Mouse (Mus musculus): ENCODE measurements at regions not wholly inside any gene's neighbourhood (a gene's known extent, or its start where the extent isn't known, plus 50 kb on each side); places are given as distances from the start of the nearest gene placed in this dataset.
"Not testable (repeated sequence)": the region's sequence is repeated elsewhere in the genome, so short reads cannot be mapped to it uniquely, and the experiment has no call there.

GRCm38 (mm10) chr2:123754656-123755499, 334.9 kb upstream of the Sema6d start:
- peak overlapping the region; percentile 22 for H3K4me3 ChIP-seq (ENCODE audit: low read depth, low read length)
- ATAC-seq (ENCODE audit: low FRiP score); H3K4me1 ChIP-seq (ENCODE audit: insufficient read depth, low read length); H3K9me3 ChIP-seq (ENCODE audit: low read length); H3K9ac ChIP-seq (replicated peaks; ENCODE audit: low read length, poor library complexity, severe bottlenecking); H3K27me3 ChIP-seq (ENCODE audit: insufficient read depth, low read length); DNase-seq (ENCODE audit: low spot score); H3K27ac ChIP-seq (ENCODE audit: low read depth, low read length); H3K36me3 ChIP-seq (ENCODE audit: insufficient read depth, low read length): not testable (repeated sequence)
- peak; percentile 30; the same call in 1 of the 2 replicates for TF ChIP-seq CTCF (IDR thresholded peaks at IDR 0.05)
- H3K4me2 ChIP-seq (ENCODE audit: low read depth, low read length, poor library complexity, severe bottlenecking) = peak overlapping the region; percentile 15; the same call in 1 of the 2 replicates
- WGBS = 48% methylated on average over 11 of the region's 24 CpGs

GRCm38 (mm10) chr2:123799226-123799786, 290.5 kb upstream of the Sema6d start:
- WGBS = 63% methylated on average over 3 of the region's 3 CpGs
- TF ChIP-seq CTCF (IDR thresholded peaks at IDR 0.05) = no peak
- Histone ChIP-seq H3K27ac (ENCODE audit: low read depth, low read length) (no peak overlapping the region), H3K9ac (replicated peaks; ENCODE audit: low read length, poor library complexity, severe bottlenecking) (no peak overlapping the region), H3K4me2 (ENCODE audit: low read depth, low read length, poor library complexity, severe bottlenecking) (no peak overlapping the region), H3K9me3 (ENCODE audit: low read length) (no peaks in the 10 kb centered on the region), H3K36me3 (ENCODE audit: insufficient read depth, low read length) (no peaks in the 10 kb centered on the region), H3K4me3 (ENCODE audit: low read depth, low read length) (no peak overlapping the region), H3K4me1 (ENCODE audit: insufficient read depth, low read length) (no peaks in the 10 kb centered on the region), H3K27me3 (ENCODE audit: insufficient read depth, low read length) (no peaks in the 10 kb centered on the region)
- ATAC-seq (ENCODE audit: low FRiP score) (0 out of 2 replicates have a peak, but pooled peaks have one; percentile 54), DNase-seq (ENCODE audit: low spot score) (peak; percentile 69)

GRCm38 (mm10) chr2:123805646-123806045, 284.1 kb upstream of the Sema6d start:
- H3K4me3 ChIP-seq (ENCODE audit: low read depth, low read length) = no peak overlapping the region
- H3K4me2 ChIP-seq (ENCODE audit: low read depth, low read length, poor library complexity, severe bottlenecking) = no peak overlapping the region
- no peaks in the 10 kb centered on the region for H3K27me3 ChIP-seq (ENCODE audit: insufficient read depth, low read length)
- H3K9ac ChIP-seq (replicated peaks; ENCODE audit: low read length, poor library complexity, severe bottlenecking) = no peak overlapping the region
- H3K36me3 ChIP-seq (ENCODE audit: insufficient read depth, low read length) = no peaks in the 10 kb centered on the region
- TF ChIP-seq CTCF (IDR thresholded peaks at IDR 0.05) = no peak
- DNase-seq (ENCODE audit: low spot score) = peak; percentile 19
- 61% methylated on average over 2 of the region's 2 CpGs for whole genome bisulfite sequencing
- H3K4me1 ChIP-seq (ENCODE audit: insufficient read depth, low read length) = no peaks in the 10 kb centered on the region
- H3K27ac ChIP-seq (ENCODE audit: low read depth, low read length) = no peak overlapping the region
- no peak for ATAC-seq (ENCODE audit: low FRiP score)
- H3K9me3 ChIP-seq (ENCODE audit: low read length) = no peaks in the 10 kb centered on the region

GRCm38 (mm10) chr2:123806370-123806769, 283.4 kb upstream of the Sema6d start:
- Histone ChIP-seq H3K9me3 (ENCODE audit: low read length) (no peaks in the 10 kb centered on the region), H3K4me3 (ENCODE audit: low read depth, low read length) (no peak overlapping the region), H3K4me2 (ENCODE audit: low read depth, low read length, poor library complexity, severe bottlenecking) (no peak overlapping the region), H3K36me3 (ENCODE audit: insufficient read depth, low read length) (no peaks in the 10 kb centered on the region), H3K9ac (replicated peaks; ENCODE audit: low read length, poor library complexity, severe bottlenecking) (no peak overlapping the region), H3K27me3 (ENCODE audit: insufficient read depth, low read length) (no peaks in the 10 kb centered on the region), H3K4me1 (ENCODE audit: insufficient read depth, low read length) (no peaks in the 10 kb centered on the region), H3K27ac (ENCODE audit: low read depth, low read length) (no peak overlapping the region)
- no peak for TF ChIP-seq CTCF (IDR thresholded peaks at IDR 0.05)
- 78% methylated on average over 2 of the region's 2 CpGs for WGBS
- ATAC-seq (ENCODE audit: low FRiP score) (no peak), DNase-seq (ENCODE audit: low spot score) (peak; percentile 75)

GRCm38 (mm10) chr2:123813182-123813949, 276.4 kb upstream of the Sema6d start:
- H3K36me3 ChIP-seq (ENCODE audit: insufficient read depth, low read length) = no peaks in the 10 kb centered on the region
- no peaks in the 10 kb centered on the region for H3K9me3 ChIP-seq (ENCODE audit: low read length)
- peak overlapping the region; percentile 1; the same call in 1 of the 2 replicates for H3K4me2 ChIP-seq (ENCODE audit: low read depth, low read length, poor library complexity, severe bottlenecking)
- ATAC-seq (ENCODE audit: low FRiP score) (peak; percentile 90), DNase-seq (ENCODE audit: low spot score) (peak; percentile 83)
- no peaks in the 10 kb centered on the region for H3K27me3 ChIP-seq (ENCODE audit: insufficient read depth, low read length)
- H3K4me1 ChIP-seq (ENCODE audit: insufficient read depth, low read length) = peaks cover 4% of the 10 kb centered on the region; the same call in 1 of the 2 replicates
- peak; percentile 23; the same call in 1 of the 2 replicates for TF ChIP-seq CTCF (IDR thresholded peaks at IDR 0.05)
- WGBS = 21% methylated on average over 15 of the region's 15 CpGs
- peak overlapping the region; percentile 63 for H3K27ac ChIP-seq (ENCODE audit: low read depth, low read length)
- H3K9ac ChIP-seq (replicated peaks; ENCODE audit: low read length, poor library complexity, severe bottlenecking) = no peak overlapping the region
- H3K4me3 ChIP-seq (ENCODE audit: low read depth, low read length) = no peak overlapping the region
